Mouse (Mus musculus) Patski (cell line): ENCODE results near the gene Alpi. TPM values are rescaled to one million over a fixed set of nuclear protein-coding genes. Genes with fewer than 3 reads are reported as not detected.

Source experiments
- ATAC-seq: fragments of 100-300 bp; one replicate; pipeline ENCODE4 v1.8.0; 2021
- CTCF ChIA-PET: fragments of 350-600 bp; sonication (Branson Sonifier 250); formaldehyde crosslinking; loops from one replicate; lab custom pipeline; 2022; ENCODE audit warnings: inconsistent platforms; lab: Charles Lee
- POLR2A ChIA-PET: fragments of 350-600 bp; sonication (Branson Sonifier 250); formaldehyde crosslinking; loops from one replicate; lab custom pipeline; 2022; ENCODE audit warnings: antibody characterized with exemption, inconsistent platforms; lab: Charles Lee
- DNase-seq: peaks from one replicate; pipeline ENCODE4 v3.0.0-alpha.2; 2011; ENCODE audit warnings: low read depth, low spot score
- H3K27me3 ChIP-seq: fragments of 371-371 bp; one replicate; pipeline ENCODE4 v1.5.1; 2021
- CTCF ChIP-seq: fragments of 100-300 bp; IDR thresholded peaks from one replicate; pipeline ENCODE4 v1.5.1; 2021
- in situ Hi-C: fragments of 300-500 bp; cut with MboI; formaldehyde crosslinking; loops from 3 replicates; pipeline ENCODE4 v1.11.1; 2018; ENCODE audit warnings: low pct_unique_long_range_greater_than_20kb, mixed read lengths
- polyA plus RNA-seq: library from polyadenylated mRNA; unstranded; gene quantifications from one replicate; pipeline ENCODE4 v1.2.3, GENCODE M21; 2021

Alpi gene
- polyA plus RNA-seq, 1 experiment from 2014 or later: 0.04 TPM

DNA sequence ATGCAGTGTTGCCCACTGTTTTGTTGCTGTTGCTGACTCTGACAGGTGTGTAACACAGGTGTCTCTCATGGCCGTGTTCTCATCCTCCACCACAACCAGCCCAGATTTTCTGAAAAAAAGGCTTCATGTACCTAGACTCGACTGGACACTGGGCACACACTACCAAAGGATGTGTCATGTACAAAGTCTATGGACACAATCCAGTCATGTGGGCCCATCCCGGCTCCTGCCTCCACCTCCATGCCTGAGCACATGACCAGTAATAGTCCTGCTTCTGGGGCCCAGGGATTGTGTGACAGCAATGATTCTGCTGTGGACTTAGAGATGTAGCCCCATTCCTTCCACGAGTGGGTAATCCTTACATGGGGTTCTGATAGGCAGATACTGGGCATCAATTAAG, 7.2 kb upstream of the Alpi start:
- DNase-seq (no peak), ATAC-seq (no peak)
- H3K27me3 ChIP-seq: no peaks in the 10 kb centered on the region
- CTCF ChIA-PET: no interaction called here
- POLR2A ChIA-PET: no interaction called here
- in situ Hi-C loops: no loop called here
- no peak for TF ChIP-seq CTCF

DNA sequence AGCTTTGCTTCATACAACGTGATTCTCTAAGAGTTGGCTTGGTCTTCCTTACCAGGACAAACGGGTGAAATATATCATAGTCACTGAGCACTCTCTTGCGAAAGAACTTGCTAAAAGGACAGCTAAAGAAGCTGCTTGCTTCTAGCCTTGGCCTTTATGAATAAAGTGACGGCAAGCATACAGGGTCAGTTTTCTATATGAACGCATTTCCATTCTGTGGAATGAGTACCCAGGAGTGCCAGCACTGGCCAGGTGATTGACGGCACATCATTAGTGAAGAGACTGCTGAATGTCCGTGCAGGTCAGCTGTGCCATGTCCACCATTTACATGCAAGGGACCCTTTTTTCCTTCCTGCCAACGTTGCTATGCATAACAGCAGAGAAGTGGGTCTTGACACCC, 5.1 kb upstream of the Alpi start:
- ChIA-PET CTCF (no interaction called here), POLR2A (interaction anchor here (0.6 kb wide), 1 partner anchor 1335 kb away, joined by 3 read pairs; no protein-coding TSS in a partner anchor)
- H3K27me3 ChIP-seq: no peaks in the 10 kb centered on the region
- DNase-seq (no peak), ATAC-seq (no peak)
- TF ChIP-seq CTCF: no peak
- in situ Hi-C loops: no loop called here

DNA sequence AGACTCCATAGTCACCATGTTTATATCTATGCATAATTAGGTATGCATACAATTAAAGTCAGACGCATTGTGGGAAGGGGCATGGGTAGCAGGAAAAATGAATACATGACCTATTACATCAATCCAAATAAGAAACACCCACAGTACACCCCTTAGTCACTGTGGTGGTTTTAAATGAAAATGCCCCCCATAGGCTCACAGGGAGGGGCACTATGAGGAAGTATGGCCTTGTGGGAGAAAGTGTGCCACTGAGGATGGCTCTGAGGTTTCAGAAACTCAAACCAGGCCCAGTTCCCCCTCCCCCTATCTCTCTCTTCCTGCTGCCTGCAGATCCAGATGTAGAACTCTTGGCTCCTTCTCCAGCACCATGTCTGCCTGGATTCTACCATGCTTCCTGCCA, 2.5 kb upstream of the Alpi start:
- CTCF ChIA-PET: no interaction called here
- no peaks in the 10 kb centered on the region for H3K27me3 ChIP-seq
- in situ Hi-C loops: no loop called here
- POLR2A ChIA-PET: no interaction called here
- ATAC-seq: no peak
- DNase-seq: no peak
- no peak for TF ChIP-seq CTCF

DNA sequence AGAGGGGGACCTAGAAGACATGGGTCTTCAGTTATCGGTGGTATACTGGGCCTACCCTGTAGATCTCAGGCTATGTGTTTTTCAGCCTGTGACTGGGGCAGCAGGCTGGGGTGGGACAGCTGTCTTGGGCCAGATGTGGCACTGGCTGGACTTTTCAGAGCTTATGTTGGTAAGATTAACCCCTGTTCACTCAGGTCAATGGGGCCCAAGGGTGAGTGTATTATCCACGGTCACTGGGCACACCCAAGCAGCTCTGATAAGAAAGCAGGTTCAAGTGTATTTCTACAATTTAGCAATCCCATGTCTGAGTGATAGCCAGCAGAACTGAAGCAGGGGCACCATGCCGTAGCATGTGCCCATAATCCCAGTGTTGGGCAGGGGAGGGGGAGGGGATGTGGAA, 708 bp upstream of the Alpi start:
- TF ChIP-seq CTCF: no peak
- in situ Hi-C loops: no loop called here

DNA sequence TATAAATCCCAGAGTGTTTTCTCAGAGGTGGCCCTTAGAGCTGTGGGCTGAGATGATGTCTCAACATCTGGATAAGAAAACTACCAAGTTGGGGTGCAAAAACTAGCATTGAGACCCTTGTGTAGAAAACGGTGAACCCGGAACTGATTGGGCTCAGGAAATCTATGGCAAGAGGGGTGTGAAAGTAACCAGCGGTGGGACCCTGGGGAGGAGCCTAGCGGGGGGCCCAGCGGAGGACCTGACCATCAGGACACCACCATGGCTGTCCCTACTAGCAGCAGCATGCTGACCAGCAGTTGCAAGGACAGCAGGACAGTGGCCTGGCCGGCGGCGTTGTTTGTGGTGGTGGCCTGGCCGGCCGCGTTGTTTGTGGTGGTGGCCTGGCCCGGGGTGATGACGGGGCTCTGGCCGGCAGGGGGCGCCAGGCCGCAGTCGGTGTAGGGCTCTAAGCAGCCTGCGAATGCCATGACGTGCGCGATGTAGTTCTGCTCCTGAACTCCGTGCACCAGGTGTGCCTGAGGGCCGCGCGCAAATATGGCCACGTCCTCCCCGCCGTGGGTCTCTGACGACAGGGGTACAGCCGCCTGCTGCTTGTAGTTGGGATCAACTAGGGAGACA, 2.9 kb downstream of the Alpi start:
- ChIA-PET POLR2A (interaction anchor here (1.0 kb wide), 1 partner anchor 95 kb away, joined by 3 read pairs; no protein-coding TSS in a partner anchor), CTCF (no interaction called here)
- ATAC-seq (no peak), DNase-seq (no peak)
- no peak for TF ChIP-seq CTCF
- in situ Hi-C loops: loop anchor here (5.0 kb wide), 1 partner anchor 89 kb away; no protein-coding TSS in a partner anchor
- H3K27me3 ChIP-seq: peaks cover 6% of the 10 kb centered on the region

More for the DNA sequence above, 708 bp upstream of the Alpi start:
- H3K27me3 ChIP-seq: peaks cover 3% of the 10 kb centered on the region
- DNase-seq: no peak
- ChIA-PET CTCF (interaction anchor here (1.4 kb wide), 1 partner anchor 14 kb away, joined by 3 read pairs; no protein-coding TSS in a partner anchor), POLR2A (no interaction called here)
- no peak for ATAC-seq

DNA sequence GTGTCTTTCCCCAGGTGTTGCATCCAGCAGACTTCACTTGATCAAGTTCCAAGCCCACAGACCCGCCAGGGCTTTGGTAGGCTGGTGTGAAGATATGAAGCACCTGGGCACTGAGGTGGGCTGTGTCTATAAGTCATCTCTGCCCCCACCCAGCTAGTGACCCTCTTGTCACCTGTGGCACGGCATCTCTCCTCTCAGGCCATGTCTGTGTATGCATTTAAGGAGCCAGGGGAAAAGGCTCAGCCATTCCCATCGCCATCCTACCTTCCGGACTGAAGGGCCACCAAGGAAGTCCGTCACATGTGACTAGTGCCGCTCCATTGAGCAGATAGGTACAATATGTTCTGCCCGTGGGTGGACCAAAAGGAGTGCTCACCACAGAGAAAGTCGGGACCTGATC, 5.8 kb downstream of the Alpi start:
- ChIA-PET POLR2A (interaction anchor here (0.7 kb wide), 1 partner anchor 12 kb away, joined by 5 read pairs; no protein-coding TSS in a partner anchor), CTCF (no interaction called here)
- no peak for TF ChIP-seq CTCF
- H3K27me3 ChIP-seq: peaks cover 6% of the 10 kb centered on the region
- DNase-seq (no peak), ATAC-seq (no peak)
- in situ Hi-C loops: loop anchor here (5.0 kb wide), 1 partner anchor 92 kb away; no protein-coding TSS in a partner anchor

DNA sequence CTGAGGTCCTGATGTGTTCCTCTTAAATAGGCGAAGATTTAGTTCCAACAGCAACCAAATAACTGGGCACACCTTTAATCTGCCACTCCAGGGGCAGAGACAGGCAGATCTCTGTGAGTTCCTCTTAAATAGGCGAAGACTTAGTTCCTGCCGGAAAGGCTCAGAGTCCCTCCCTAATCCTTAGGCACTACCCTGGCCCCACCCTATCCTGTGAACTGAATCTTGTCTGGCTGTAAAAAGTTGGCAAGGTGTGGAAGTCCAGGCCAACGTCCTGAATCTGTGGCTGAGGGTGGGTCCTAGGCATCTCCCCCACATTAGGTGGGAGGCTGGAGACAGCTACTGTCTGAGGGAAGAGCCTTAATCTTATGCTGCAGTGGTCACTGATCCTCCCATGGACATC, 11.6 kb downstream of the Alpi start, which contains the start of gene Alppl2:
Alppl2 (minus strand) TSS at position 101 of the 400 bp plus-strand sequence.
- no peak for DNase-seq
- ChIA-PET POLR2A (no interaction called here), CTCF (no interaction called here)
- no peak for ATAC-seq
- TF ChIP-seq CTCF: no peak
- no peaks in the 10 kb centered on the region for H3K27me3 ChIP-seq
- in situ Hi-C loops: no loop called here

DNA sequence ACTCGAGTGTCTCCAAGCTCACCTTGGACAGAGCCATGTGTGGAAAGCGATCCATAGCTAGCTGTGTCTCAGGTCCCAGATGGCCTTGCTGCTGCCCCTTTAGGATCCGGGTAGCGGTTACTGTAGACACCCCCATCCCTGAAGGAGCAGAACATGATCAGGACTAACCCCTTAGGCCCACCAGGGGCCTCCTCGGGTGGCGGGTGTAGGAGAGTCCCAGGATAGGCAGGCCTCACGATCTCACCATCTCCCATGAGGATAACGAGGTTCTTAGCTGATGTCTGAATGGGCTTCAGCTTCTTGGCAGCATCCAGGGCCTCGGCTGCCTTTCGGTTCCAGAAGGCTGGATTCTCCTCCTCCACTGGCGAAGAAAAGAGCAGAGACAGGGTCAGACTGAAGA, 12.2 kb downstream of the Alpi start:
- CTCF ChIA-PET: no interaction called here

DNA sequence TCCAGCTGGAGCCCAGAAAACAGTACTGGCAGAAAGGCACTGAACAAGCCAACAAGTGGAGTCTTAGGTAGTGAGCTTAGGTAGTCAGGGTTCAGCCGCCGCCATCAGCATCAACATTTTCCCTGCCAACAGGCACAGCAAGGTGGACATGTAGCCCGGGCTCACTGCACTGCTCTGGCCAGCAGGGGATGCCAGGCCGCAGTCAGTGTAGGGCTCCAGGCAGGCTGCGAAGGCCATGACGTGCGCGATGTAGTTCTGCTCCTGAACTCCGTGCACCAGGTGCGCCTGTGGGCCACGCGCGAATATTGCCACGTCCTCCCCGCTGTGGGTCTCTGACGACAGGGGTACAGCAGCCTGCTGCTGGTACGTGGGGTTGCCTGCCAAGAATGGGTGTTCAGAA, 14.4 kb downstream of the Alpi start:
- DNase-seq (no peak), ATAC-seq (no peak)
- no peak for TF ChIP-seq CTCF
- POLR2A ChIA-PET: no interaction called here
- CTCF ChIA-PET: no interaction called here
- in situ Hi-C loops: no loop called here
- no peaks in the 10 kb centered on the region for H3K27me3 ChIP-seq

More for the DNA sequence above, 12.2 kb downstream of the Alpi start:
- no peaks in the 10 kb centered on the region for H3K27me3 ChIP-seq
- no peak for ATAC-seq
- in situ Hi-C loops: no loop called here
- DNase-seq: no peak
- POLR2A ChIA-PET: no interaction called here
- TF ChIP-seq CTCF: no peak

DNA sequence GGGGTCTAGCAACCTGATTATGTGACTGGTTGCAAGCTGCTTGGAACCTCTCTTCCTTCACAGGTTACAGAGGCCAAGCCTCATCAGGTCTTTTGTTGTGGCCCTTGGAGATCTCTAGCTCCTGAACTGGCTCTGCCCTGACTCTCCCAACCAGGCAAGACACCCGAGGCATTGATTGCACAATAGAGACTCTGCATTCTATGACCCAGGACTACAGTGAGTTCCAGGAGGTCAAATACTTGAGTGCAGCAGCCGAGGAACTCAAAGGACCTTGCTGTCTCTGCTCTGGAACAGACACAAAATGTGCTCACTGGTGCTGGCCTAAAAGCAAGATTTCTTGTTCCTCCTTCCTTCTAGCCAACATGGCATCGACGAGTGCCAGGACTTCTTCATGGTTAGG, 15.2 kb downstream of the Alpi start:
- ChIA-PET CTCF (no interaction called here), POLR2A (no interaction called here)
- DNase-seq: no peak
- in situ Hi-C loops: no loop called here
- ATAC-seq: no peak
- no peak for TF ChIP-seq CTCF
- no peaks in the 10 kb centered on the region for H3K27me3 ChIP-seq

DNA sequence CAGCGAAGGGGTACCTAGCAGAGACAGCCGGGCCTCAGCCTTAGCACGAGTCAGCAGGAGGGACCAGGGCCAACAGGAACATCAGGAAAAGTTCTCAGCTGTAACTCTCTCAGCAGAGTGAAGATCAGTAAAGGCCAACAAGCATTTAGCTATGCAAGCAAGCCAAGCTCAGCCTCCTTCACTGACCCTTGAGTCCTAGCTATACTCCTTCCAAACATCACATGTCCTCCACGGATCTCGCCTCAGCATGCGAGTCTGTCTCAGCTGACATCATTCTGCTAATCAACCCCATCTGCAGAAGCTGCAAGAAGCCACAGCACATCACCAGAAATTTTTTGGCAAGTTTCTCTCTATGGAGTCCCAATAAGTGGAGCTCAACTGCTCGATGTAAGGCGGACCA, 27.6 kb downstream of the Alpi start:
- POLR2A ChIA-PET: no interaction called here
- ATAC-seq (no peak), DNase-seq (no peak)
- H3K27me3 ChIP-seq: no peaks in the 10 kb centered on the region
- in situ Hi-C loops: no loop called here
- TF ChIP-seq CTCF: no peak
- CTCF ChIA-PET: no interaction called here
